Mouse (Mus musculus) left cerebral cortex, postnatal 36 days (tissue): ENCODE results near the gene Enthd1. TPM values are rescaled to one million over a fixed set of nuclear protein-coding genes. Genes with fewer than 3 reads are reported as not detected.

ENCODE experiments used
- DNase-seq, 2 experiments: peaks; one replicate each; pipeline ENCODE4 v3.0.0; 2021 to 2022; ENCODE audit warnings: low spot score in 2 of 2, mixed read lengths in 1 of 2
- intact Hi-C: fragments of 180-260 bp; cut with DNase I; formaldehyde crosslinking; loops from one replicate; pipeline ENCODE4 v1.15.1; 2025
- total RNA-seq, 2 experiments: library from RNA; stranded (reverse); gene quantifications; 2 replicates each; pipeline ENCODE4 v1.2.3; 2021

The Enthd1 gene
- total RNA-seq, 2 experiments from 2014 or later, result not detected

- no peak for DNase-seq
- intact Hi-C loops, result no loop called here
Measured at GRCm38 (mm10) chr15:80437996-80438395, 127.0 kb downstream of the Enthd1 start.

DNA sequence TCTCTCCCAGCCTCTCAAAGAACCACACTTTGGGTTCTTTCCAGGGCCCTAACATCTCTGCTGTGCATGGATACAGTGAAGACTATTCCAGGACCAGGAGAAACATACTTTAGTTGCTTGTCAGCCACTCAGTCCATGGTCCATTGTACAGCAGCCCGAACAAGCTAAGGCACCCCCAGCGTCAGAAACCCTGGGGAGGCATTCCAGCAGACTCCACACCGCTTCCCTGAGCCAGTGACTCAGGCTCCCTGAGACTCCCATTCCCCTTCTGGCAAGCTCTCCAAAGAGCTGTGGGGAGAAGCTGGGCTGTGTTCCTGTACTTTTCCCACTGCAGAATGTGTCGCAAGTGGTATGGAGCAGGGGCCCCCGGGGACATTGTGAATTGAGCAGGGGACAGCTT lies 128.0 kb downstream of the Enthd1 start:
- intact Hi-C loops, result no loop called here
- DNase-seq, result no peak

DNA sequence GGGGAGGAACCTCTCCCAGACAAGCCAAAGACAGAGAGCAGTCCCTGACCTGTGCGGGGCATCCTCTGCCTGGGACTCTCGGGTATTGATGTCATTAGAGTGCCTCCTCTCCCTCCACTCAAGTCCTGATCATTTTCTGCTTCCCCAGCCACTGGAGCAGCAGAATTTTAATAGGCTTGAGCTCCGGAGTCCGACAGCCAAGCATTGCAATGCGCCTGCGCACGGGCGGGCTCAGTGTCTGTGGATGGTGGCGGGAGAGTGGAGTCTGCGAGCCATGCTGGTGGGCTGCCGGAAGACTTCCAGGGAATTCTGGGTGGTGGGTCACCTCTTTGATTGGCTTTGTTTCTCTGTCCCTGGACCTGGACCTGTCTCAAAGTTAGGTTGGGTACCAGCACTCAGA lies 134.6 kb downstream of the Enthd1 start:
- intact Hi-C loops, result no loop called here
- peak in 1 of 2 experiments; percentile 15 for DNase-seq

- DNase-seq, result peak in 1 of 2 experiments; percentile 54
- intact Hi-C loops, result no loop called here
Measured at GRCm38 (mm10) chr15:80418146-80418545, 146.8 kb downstream of the Enthd1 start.

GRCm38 (mm10) chr15:80417066-80417465 lies 147.9 kb downstream of the Enthd1 start:
- intact Hi-C loops, result no loop called here
- DNase-seq, result no peak

- DNase-seq, result no peak
- intact Hi-C loops, result no loop called here
Measured at GRCm38 (mm10) chr15:80415132-80415531, 149.8 kb downstream of the Enthd1 start.

DNA sequence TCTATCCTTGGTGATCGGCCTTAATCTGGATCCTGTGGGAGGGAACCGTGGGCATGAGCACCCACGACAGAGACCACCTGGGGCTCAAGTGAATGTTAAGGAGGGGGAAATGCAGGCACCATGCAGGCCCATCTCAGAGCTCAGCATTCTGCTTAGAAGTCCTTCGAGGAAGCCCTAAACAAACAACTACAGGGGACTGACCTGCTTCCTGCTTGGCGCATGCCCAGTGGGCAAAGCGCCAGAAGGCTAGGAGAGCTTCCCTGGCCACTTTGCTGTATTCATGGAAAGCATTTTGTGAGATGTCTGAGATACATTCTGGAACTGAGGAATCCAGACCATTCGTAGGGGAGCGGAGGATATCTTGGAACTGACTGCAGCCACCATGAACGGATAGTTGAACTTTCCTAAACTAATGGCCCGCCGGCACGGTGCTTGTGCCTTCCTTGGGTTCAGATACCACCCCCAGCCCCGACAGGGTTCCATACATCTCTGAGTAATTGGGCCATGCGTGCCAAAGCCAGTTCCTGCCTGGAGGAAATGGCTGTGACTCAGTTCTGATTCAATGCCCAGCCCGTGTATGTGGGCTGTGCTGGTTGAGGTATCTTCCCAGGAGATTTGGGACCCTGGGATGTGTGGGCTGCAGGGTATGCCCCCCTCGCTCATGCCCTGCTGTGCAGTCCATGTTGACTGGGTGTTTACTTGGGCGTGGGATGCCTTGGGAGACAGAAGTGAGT lies 150.8 kb downstream of the Enthd1 start:
- peak in 1 of 2 experiments; percentile 47 for DNase-seq
- intact Hi-C loops, result no loop called here

DNA sequence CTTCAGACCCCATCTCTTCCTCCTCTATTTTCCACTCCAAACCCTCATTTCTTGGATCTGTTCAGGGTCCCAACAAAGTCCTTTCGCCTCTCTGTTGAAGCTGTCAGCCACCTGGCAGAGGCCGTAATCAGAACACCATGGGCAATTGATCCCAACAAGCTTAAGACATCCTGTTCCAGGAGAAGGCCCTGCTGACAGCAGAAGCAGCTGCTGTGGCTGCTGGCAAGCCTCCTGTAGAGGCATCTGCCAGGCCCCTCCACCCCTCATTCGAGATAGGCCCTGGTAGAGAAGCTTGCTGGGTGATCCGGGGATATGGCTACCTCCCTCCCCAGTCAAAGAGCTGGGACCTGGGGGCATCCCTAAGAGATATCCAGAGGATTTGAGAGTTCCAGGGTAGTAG lies 151.9 kb downstream of the Enthd1 start:
- DNase-seq, result no peak
- intact Hi-C loops, result no loop called here

DNA sequence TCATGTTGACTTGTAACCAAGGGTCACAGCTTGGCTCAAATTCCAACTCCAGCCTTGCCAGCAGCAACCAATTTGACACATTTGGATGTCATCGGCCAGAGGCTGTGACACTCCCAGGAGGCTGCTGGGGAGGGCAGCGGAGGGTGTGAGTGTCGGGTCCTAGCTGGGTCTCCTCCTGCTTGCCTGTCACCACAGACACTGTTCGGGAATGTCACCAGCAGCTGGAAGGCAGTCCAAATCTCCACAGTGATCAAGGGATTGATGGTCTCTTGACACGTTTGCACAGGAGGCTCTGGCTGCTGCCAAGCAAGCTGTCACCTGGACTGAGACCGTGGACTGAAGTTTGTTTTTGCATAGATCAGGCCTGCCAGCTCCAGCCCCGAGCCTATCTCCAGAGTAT lies 154.3 kb downstream of the Enthd1 start:
- intact Hi-C loops, result no loop called here
- no peak for DNase-seq

DNA sequence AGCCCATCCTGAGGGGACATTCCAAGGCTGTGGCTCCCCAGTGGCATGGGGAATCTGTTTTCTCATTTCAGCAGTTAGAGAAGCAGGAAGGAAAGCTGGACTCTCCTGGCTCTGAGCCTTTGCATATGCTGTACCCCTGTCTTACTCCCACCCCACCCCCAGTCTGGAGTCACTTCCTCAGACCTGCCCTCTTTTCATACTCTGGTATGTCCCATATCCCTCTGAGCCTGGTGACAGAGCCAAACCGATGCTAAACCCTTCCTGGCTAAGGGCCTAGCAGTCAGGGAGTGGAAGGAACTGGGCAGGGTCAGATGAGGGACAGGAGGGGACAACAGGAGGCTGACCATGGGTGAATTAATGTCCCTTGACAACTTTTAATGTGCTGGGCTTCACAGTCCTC lies 157.1 kb downstream of the Enthd1 start:
- intact Hi-C loops, result no loop called here
- no peak for DNase-seq

Other genes starting within 250 kb of the Enthd1 start
- gene Grap2, start 7.4 kb upstream of the Enthd1 start, total RNA-seq, result under 1 TPM; 0.35 to 0.50 TPM
- under 1 TPM; 0.39 TPM for gene Fam83f, start 106.7 kb upstream of the Enthd1 start, total RNA-seq
- gene Tnrc6b, start 146.2 kb upstream of the Enthd1 start, total RNA-seq, result 100 to 1,000 TPM; 107 to 142 TPM